Mouse (Mus musculus): ENCODE data around the gene Supt5. TPM values are rescaled to one million over a fixed set of nuclear protein-coding genes. Genes with fewer than 3 reads are reported as not detected.
A peak's percentile ranks its signal among the peaks of the same experiment; 100 is the strongest.

Gene Supt5
- polyA plus RNA-seq, 1 experiment from 2014 or later, result 106 TPM

DNA sequence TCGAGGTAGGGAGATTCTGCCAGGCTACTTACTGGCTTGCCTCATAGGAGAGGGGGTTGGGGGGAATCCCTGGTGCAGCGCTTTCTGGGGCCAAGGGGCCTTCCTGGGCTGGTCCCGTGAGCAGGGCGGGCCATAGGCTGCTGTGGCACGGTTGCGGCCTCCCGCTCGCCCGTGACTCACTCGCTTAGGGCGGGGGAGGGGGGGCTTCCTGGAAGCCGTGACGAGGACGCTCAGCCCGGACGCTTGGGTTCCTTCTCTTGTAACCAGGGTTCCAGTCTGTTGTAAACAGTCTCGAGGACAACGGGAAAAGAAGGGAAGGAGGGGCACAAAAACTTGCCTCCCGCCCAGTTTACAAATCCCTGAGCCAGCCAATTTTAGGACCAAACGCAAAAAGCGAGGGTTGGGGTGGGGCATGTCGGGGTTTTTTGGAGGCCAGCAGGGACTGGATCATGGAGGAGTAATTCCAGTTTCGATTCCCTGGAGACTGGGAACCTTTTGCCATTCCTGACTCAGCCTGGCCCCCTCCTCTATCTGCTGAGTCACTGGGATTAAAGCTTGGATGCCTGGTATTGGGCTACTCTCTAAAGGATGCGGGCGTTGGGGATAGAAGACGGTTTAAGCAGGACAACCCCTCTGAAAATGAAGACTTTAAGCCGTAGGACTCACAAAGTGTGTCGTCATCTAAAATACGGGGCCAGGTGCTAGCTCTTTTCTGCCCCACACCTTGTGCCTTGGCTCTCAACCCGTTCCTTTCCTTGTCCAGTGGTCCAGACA is 42.7 kb upstream of the Supt5 start:
- peak overlapping the region; percentile 75 for H3K4me2 ChIP-seq (replicated peaks)
- H3K27ac ChIP-seq, result peak overlapping the region; percentile 97
- ATAC-seq (ENCODE audit: low FRiP score, low read depth), result peak; percentile 4; the same call in 1 of the 2 replicates
- peaks cover 20% of the 10 kb centered on the region for H3K36me3 ChIP-seq
- H3K27me3 ChIP-seq, result no peaks in the 10 kb centered on the region
- H3K4me3 ChIP-seq, result peak overlapping the region; percentile 40
- WGBS, result 5% methylated on average over 30 of the region's 30 CpGs
- no peaks in the 10 kb centered on the region for H3K9me3 ChIP-seq
- peak overlapping the region; percentile 65 for H3K9ac ChIP-seq
- H3K4me1 ChIP-seq, result peaks cover 69% of the 10 kb centered on the region

DNA sequence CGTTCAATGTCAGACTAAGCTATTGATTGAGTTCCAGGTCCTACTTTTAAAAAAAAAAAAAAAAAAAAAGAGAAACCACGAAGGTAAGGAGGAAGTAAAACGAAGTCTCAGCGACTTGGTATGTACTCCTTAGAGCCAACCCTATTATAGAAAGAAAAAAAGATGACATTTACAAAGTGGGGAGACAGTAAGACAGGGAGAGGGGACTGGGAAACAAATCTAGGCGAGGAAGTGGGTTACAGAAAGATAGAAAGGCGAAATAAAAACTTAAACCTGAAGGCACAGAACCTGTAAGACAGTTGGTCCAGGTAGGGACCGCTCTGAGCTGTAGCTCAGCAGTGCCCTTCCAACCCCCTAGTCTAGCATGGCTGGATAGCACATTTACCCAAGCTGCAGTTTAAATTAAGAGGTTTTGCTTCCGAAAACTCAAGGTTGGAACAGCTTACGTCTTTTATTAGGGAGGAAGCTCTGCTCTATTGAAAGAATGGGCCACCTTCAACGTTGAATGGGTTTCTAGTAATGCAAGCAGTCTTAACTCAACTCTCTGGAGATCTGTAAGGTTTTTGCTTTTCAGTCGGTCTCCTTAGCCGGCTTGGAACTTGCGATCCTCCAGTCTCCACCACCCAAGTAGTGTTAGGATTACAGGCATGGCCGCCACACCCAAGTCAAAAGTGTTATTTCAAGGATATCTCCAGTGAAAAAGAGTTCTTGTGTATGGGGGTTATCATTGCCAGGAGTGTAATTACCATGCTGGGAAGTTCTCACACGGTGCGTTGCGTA is 41.9 kb upstream of the Supt5 start, which contains the start of gene Zfp36:
Gene Zfp36, minus strand, starts transcription at position 17 of the 780 bp plus-strand sequence.
- 44% methylated on average over 17 of the region's 17 CpGs for WGBS
- no peaks in the 10 kb centered on the region for H3K27me3 ChIP-seq

DNA sequence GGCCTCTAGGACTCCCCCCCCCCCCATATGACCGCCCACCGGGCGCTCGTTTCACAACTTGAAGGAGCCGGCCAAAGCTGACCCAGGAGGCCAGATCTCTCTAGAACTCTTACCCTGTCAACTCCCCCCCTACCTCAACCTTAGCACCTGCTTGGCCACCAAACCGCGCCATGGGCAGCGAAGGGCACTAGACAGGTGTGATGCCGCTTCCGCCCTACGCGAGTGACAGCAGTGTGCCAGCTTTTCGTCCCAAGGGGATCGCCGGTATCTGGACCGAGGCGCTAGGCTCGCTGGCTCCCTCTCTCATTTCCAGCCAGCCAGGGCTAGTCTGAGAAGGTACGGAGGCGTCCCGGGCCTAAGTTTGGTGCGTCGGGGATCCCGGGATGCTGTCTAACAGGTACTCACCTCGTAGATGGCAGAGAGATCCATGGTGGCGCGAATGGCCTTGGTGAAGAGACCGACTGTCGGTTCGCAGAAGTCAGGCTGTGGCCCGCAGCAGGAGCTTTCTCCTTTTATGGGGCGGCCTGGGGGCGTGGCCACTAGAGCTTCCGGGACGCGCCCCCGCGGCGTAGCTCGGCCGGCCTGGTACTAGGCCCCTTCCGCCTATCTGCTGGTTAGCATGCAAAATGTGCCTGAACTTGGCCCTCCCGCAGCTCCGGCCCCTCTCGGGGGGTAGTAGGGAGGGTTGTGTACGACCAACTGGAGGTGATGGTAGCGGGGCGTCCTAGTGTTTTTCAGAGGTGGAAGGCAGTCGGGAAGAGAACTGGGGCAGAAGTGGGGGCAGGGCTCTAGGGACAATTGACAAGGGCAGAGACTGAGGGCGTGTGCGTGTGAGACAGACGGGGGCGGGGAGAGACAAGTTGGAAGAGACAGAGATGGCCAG is 40.5 kb upstream of the Supt5 start:
- ATAC-seq (ENCODE audit: low FRiP score, low read depth), result peak; percentile 55
- Histone ChIP-seq H3K9me3 (no peaks in the 10 kb centered on the region), H3K27me3 (no peaks in the 10 kb centered on the region), H3K4me2 (replicated peaks) (peak overlapping the region; percentile 95), H3K4me1 (peaks cover 81% of the 10 kb centered on the region), H3K9ac (peak overlapping the region; percentile 91), H3K27ac (peak overlapping the region; percentile 87), H3K36me3 (peaks cover 10% of the 10 kb centered on the region), H3K4me3 (peak overlapping the region; percentile 77)
- WGBS, result 2% methylated on average over 53 of the region's 53 CpGs

More for the DNA sequence above, 41.9 kb upstream of the Supt5 start, which contains the start of gene Zfp36:
- H3K36me3 ChIP-seq, result peaks cover 13% of the 10 kb centered on the region
- H3K4me1 ChIP-seq, result peaks cover 71% of the 10 kb centered on the region
- no peak for ATAC-seq (ENCODE audit: low FRiP score, low read depth)
- H3K27ac ChIP-seq, result peak within 1 kb of the TSS; percentile 97
- peak within 1 kb of the TSS; percentile 77 for H3K4me3 ChIP-seq
- peak within 1 kb of the TSS; percentile 91 for H3K9ac ChIP-seq
- H3K9me3 ChIP-seq, result no peaks in the 10 kb centered on the region
- peak within 1 kb of the TSS; percentile 95 for H3K4me2 ChIP-seq (replicated peaks)

DNA sequence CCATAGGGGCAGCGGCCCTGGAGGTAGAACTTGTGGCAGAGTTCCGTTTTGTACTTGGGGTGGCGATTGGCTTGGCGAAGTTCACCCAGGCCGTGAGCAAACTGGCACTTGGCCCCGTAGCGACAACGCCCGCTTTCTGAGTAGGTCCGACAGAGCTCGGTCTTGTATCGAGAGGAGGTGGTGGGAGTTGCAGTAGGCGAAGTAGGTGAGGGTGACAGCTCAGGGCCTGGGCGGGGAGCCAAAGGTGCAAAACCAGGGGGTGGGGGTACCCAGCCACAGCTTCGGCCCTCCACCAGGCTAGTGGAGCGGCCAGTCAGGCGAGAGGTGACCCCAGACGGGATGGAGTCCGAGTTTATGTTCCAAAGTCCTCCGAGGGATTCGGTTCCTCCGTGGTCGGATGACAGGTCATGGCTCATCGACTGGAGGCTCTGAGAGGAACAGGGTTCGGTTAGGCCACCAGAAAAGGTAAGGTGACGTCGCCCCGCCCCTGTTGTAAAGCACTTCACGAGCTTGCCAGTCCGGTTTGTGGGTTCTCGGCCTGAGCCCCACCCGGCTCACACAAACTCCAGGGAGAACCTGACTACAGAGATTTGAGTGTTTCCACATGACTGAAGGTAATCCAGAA is 39.6 kb upstream of the Supt5 start:
- 35% methylated on average over 32 of the region's 32 CpGs for WGBS
- H3K4me1 ChIP-seq, result peaks cover 80% of the 10 kb centered on the region
- peak overlapping the region; percentile 95 for H3K4me2 ChIP-seq (replicated peaks)
- no peaks in the 10 kb centered on the region for H3K27me3 ChIP-seq
- no peak for ATAC-seq (ENCODE audit: low FRiP score, low read depth)
- no peaks in the 10 kb centered on the region for H3K9me3 ChIP-seq
- H3K36me3 ChIP-seq, result peaks cover 10% of the 10 kb centered on the region
- peak overlapping the region; percentile 87 for H3K27ac ChIP-seq
- peak overlapping the region; percentile 91 for H3K9ac ChIP-seq
- peak overlapping the region; percentile 77 for H3K4me3 ChIP-seq

- peak overlapping the region; percentile 77 for H3K4me3 ChIP-seq
- WGBS, result 73% methylated on average over 18 of the region's 18 CpGs
- H3K27ac ChIP-seq, result peak overlapping the region; percentile 22; the same call in 1 of the 2 replicates
- no peak for ATAC-seq (ENCODE audit: low FRiP score, low read depth)
- peaks cover 73% of the 10 kb centered on the region for H3K4me1 ChIP-seq
- H3K9ac ChIP-seq, result peak overlapping the region; percentile 91
- no peaks in the 10 kb centered on the region for H3K27me3 ChIP-seq
- H3K4me2 ChIP-seq (replicated peaks), result peak overlapping the region; percentile 95
- H3K9me3 ChIP-seq, result no peaks in the 10 kb centered on the region
- peaks cover 10% of the 10 kb centered on the region for H3K36me3 ChIP-seq
Observed at GRCm38 (mm10) chr7:28377190-28378065, 38.9 kb upstream of the Supt5 start.

- H3K36me3 ChIP-seq, result peaks cover 10% of the 10 kb centered on the region
- 2% methylated on average over 30 of the region's 30 CpGs for WGBS
- H3K27me3 ChIP-seq, result no peaks in the 10 kb centered on the region
Observed at GRCm38 (mm10) chr7:28376011-28376771, 37.6 kb upstream of the Supt5 start.

DNA sequence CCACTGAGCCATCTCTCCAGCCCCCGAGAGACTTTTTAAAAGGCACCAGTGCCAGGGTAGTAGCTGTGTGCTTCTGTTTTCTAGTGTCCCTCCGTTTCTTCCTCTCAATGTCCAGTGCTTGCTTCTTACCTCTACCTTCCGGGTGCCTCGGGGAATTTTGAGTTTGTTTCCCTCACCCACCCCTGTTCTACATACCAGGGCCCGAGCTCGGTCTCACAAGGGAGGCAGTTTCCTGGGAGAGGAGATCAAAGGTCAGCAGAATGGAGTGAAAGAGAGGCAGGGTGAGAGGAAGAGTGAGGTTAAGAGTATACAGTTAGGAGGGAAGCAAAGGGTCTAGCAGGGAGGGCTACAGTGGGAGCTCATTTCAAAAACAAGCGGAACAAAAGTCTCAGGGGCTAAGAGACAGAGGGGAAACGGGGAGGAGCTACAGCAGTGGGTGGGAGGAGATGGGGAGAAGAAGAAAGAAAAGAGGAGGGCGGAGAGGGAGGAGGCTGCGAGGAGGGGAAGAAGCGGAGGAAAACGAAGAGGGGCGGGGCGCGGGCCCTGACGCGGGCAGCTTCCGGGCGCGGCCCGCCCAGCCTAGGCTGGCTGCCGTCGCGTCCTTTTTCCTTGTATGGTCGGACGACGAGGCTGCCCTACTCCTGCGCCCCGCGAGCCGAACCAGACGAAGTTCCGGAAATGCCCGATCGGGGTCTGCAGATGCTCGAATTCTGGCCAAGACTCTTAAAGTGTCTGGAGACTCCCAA is 36.8 kb upstream of the Supt5 start:
- whole genome bisulfite sequencing, result 1% methylated on average over 33 of the region's 36 CpGs
- H3K27ac ChIP-seq, result peak overlapping the region; percentile 97
- peaks cover 59% of the 10 kb centered on the region for H3K4me1 ChIP-seq
- no peaks in the 10 kb centered on the region for H3K9me3 ChIP-seq
- peak overlapping the region; percentile 95 for H3K4me2 ChIP-seq (replicated peaks)
- H3K4me3 ChIP-seq, result peak overlapping the region; percentile 77
- peak overlapping the region; percentile 72 for H3K9ac ChIP-seq
- H3K27me3 ChIP-seq, result no peaks in the 10 kb centered on the region
- peaks cover 11% of the 10 kb centered on the region for H3K36me3 ChIP-seq
- ATAC-seq (ENCODE audit: low FRiP score, low read depth), result peak; percentile 45

More at GRCm38 (mm10) chr7:28376011-28376771, 37.6 kb upstream of the Supt5 start:
- ATAC-seq (ENCODE audit: low FRiP score, low read depth), result no peak
- H3K27ac ChIP-seq, result peak overlapping the region; percentile 97
- H3K4me1 ChIP-seq, result peaks cover 61% of the 10 kb centered on the region
- H3K4me3 ChIP-seq, result peak overlapping the region; percentile 77
- peak overlapping the region; percentile 95 for H3K4me2 ChIP-seq (replicated peaks)
- H3K9ac ChIP-seq, result peak overlapping the region; percentile 72
- H3K9me3 ChIP-seq, result no peaks in the 10 kb centered on the region

DNA sequence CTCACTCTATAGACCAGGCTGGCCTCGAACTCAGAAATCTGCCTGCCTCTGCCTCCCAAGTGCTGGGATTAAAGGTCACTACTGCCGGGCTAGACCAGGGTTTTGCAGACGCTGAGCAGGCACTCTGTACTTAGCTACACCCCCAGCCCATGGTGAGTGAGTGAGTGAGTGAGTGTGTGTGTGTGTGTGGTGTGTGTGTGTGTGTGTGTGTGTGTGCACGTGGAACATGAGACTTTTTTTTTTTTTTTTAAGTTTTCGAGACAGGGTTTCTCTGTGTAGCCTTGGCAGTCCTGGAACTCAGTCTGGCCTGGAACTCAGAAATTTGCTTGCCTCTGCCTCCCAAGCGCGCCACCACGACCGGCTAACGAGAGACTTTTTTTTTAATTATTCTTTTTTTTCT is 36.1 kb upstream of the Supt5 start:
- Histone ChIP-seq H3K4me2 (replicated peaks) (peak overlapping the region; percentile 95), H3K27ac (peak overlapping the region; percentile 97), H3K9me3 (no peaks in the 10 kb centered on the region), H3K27me3 (no peaks in the 10 kb centered on the region), H3K36me3 (peaks cover 18% of the 10 kb centered on the region), H3K4me1 (peaks cover 60% of the 10 kb centered on the region), H3K9ac (peak overlapping the region; percentile 72; the same call in 1 of the 2 replicates), H3K4me3 (peak overlapping the region; percentile 77)
- no peak for ATAC-seq (ENCODE audit: low FRiP score, low read depth)
- WGBS, result 79% methylated on average over 9 of the region's 10 CpGs

DNA sequence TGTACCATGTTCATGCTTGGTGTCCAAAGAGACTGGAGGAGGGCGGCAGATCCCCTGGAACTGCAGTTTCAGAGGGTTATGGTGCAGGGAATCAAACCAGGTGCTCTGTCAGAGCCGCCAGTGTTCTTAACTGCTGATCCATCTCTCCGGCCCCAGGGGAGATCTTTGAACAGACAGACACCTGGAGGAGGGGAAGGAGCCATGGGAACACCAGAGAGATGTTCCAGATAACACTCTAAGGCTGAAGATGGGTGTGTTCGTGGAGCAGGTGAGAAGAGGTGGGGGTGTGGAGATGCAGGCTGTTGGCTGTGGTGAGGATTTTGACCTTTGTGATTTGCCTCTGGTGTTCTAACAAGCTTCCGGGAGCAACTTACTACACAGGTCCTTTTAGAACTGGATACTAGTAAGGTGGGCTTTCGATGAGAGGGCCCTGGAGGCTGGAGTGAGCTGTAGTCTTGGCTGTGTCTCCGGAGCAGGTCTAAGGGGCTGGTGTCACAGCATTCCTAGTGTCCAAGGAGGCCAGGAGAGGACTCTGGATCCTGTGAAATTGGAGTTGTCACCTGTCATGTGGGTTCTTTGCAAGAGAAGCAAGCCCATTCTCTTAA is 35.4 kb upstream of the Supt5 start:
- no peaks in the 10 kb centered on the region for H3K27me3 ChIP-seq
- H3K9ac ChIP-seq, result peak overlapping the region; percentile 19; the same call in 1 of the 2 replicates
- H3K4me2 ChIP-seq (replicated peaks), result peak overlapping the region; percentile 3
- ATAC-seq (ENCODE audit: low FRiP score, low read depth), result no peak
- peaks cover 62% of the 10 kb centered on the region for H3K4me1 ChIP-seq
- peaks cover 24% of the 10 kb centered on the region for H3K36me3 ChIP-seq
- peak overlapping the region; percentile 11; the same call in 1 of the 2 replicates for H3K27ac ChIP-seq
- no peaks in the 10 kb centered on the region for H3K9me3 ChIP-seq
- no peak overlapping the region for H3K4me3 ChIP-seq
- WGBS, result 73% methylated on average over 7 of the region's 7 CpGs
